Mouse (Mus musculus) neural tube, embryonic 10.5 days (tissue): ENCODE measurements around the gene Armc3.

Experiments
- DNase-seq: peaks from one replicate; pipeline ENCODE4 v3.0.0-alpha.2; 2017; ENCODE audit warnings: low spot score; ENCODE audit errors: extremely low spot score

Armc3 gene

DNA sequence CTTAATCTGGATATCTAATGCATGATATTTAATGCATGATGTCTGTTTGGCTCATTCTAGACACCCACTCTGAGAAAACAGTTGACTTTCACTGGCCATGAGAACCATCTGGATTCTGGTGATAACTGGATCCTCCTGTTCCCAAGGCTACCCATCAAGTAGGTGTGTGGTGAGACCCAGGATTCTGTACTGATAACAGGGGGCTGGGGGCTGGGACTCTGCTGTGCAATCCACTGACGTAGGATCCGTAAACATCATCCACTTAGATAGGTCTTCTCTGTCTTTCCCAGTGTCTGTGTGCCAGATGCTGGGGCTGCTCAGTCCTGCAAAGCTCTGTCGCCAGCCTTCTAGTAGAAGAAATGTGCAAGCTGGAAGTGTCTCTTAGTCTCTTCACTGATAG lies 149.4 kb downstream of the Armc3 start:
- no peak for DNase-seq

DNA sequence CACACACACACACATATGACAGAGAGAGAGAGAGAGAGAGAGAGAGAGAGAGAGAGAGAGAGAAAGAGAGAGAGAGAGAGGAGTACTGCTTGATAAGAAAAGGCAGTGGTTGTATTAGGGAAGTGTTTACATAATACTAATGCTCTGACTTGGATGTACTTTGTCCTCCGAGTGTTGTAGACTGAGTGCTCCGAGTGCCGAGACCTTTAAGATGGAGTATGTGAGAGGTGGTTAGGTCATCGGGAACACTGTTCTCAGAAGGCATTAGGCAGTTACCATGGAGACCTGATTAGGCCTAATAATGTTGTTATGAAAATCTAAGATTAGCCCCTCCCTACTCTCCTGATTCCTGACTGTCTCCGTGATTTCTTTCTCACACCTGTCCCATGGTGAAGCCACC lies 151.1 kb downstream of the Armc3 start:
- DNase-seq: no peak

DNA sequence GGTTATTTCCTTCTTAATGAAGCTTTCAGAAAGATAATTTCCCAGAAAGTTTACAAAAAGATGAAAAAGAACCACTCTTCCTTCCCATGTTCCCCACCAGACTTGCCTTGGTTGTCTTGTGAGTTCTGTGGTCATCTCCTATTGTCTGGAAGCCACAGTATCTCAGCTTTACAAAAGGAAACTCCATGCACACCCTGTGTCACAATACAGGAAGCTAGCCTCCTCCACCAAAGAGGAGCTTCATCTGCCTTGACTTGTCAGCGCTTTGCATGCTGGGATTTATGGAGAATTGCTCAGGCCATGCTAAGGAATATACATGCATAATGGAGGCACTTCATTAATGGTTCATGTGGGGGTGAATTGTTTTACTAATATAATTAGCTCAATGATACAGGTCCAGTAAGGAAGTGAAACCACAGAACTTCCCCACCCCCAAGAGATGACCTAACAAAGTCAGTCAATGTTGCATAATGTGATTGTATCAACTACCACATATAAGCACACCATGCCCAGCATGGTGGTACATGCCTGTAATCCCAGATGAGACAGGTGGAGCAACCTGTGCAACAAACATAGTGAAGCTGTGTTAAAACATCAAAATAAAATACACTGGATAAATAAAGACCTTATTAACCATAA lies 152.6 kb downstream of the Armc3 start:
- no peak for DNase-seq

DNA sequence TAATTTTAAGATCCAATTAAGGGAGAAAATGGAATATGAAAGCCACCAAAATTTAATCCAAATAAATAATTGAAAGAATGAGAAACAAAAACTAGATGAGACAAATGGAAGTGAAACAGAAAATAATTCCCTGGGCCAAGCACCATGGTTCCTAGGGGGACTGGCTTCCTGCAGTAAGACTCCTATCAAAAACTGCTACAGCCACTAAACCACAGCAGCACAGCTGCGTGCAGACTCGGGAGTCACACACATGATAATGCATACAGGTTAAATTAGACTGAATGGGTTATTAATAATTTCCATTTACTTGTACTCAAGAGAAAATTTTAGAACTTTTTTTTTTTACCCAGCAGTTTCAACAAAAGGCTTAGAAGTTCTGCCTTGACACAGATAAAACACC lies 154.1 kb downstream of the Armc3 start:
- no peak for DNase-seq
